Mouse (Mus musculus): ENCODE data around the gene Crmp1. TPM values are rescaled to one million over a fixed set of nuclear protein-coding genes. Genes with fewer than 3 reads are reported as not detected.
A peak's percentile ranks its signal among the peaks of the same experiment; 100 is the strongest.

Gene Crmp1
- 790 and 813 TPM in 2 replicates for polyA plus RNA-seq (2015; fragmentation: Nextera tagmentation; extraction: Ambion mirVana)

- Histone ChIP-seq H3K36me3 (no peaks in the 10 kb centered on the region), H3K9ac (replicated peaks) (peak within 1 kb of the TSS; percentile 93), H3K4me1 (peaks cover 44% of the 10 kb centered on the region), H3K27me3 (peaks cover 30% of the 10 kb centered on the region), H3K27ac (replicated peaks) (peak within 1 kb of the TSS; percentile 44), H3K4me3 (peak within 1 kb of the TSS; percentile 78), H3K4me2 (replicated peaks) (peak within 1 kb of the TSS; percentile 61), H3K9me3 (no peaks in the 10 kb centered on the region)
- peak; percentile 76 for ATAC-seq (replicated peaks)
- WGBS = under 1% methylated on average over 53 of the region's 56 CpGs
Observed at GRCm38 (mm10) chr5:37241651-37242151, at the start of gene Crmp1. Gene Crmp1, plus strand, starts transcription at chr5:37241940.

DNA sequence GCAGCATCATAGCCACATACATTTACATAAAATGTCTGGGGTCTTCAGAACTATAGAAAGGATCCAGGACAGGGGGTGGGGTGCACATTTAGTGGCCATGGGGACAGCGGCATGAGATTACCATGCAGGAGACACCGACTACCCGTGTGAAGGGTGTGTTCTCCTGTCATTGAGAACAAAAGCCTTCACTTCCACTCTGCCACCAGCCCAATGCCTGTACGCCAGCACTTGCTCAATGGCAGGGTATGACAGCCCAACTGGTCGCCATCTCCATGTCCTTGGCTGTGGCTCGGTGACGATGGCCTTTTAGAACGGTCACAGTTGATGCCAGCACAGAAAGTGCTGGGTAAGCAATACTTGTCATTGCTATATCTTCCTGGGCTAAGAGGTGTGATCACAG lies 45.5 kb upstream of the Crmp1 start:
- Histone ChIP-seq H3K4me3 (no peak overlapping the region), H3K9ac (replicated peaks) (no peak overlapping the region), H3K4me1 (peaks cover 21% of the 10 kb centered on the region), H3K9me3 (no peaks in the 10 kb centered on the region), H3K36me3 (no peaks in the 10 kb centered on the region), H3K4me2 (replicated peaks) (no peak overlapping the region), H3K27ac (replicated peaks) (no peak overlapping the region), H3K27me3 (no peaks in the 10 kb centered on the region)
- WGBS = 70% methylated on average over 8 of the region's 8 CpGs
- no peak for ATAC-seq (replicated peaks)

DNA sequence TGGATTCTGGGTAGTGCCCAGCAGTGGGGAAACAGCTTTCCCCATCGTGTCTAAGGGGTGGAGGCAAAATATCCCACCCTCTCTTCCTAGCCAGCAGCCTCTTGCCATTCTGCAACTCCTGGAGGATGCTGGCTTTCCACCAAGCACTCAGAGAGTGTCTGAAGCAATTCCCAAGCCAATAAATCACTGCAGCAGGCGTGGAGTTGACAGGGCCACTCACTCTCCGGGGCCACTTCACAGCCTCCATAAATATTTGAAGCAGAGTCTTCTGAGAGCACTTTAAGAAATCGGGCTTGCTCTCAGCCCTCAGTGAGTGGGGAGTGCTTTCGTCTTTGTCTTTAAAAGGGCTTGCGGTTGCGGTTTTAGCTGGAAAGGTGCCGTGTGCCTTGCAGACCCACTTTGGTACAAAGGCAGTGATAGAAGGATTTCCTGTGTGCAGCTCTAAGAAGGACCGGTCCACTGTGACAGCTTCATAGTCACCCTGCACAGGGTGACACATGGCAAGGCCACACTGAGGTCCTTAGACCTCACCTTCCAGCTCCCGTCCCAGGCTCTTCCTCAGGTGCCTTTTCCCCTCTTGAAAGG lies 45.0 kb upstream of the Crmp1 start:
- Histone ChIP-seq H3K4me3 (no peak overlapping the region), H3K9ac (replicated peaks) (no peak overlapping the region), H3K27ac (replicated peaks) (no peak overlapping the region), H3K27me3 (no peaks in the 10 kb centered on the region), H3K4me2 (replicated peaks) (no peak overlapping the region), H3K4me1 (peaks cover 21% of the 10 kb centered on the region), H3K36me3 (no peaks in the 10 kb centered on the region), H3K9me3 (no peaks in the 10 kb centered on the region)
- WGBS = 71% methylated on average over 10 of the region's 10 CpGs
- ATAC-seq (replicated peaks) = no peak

- Histone ChIP-seq H3K27me3 (no peaks in the 10 kb centered on the region), H3K4me3 (no peak overlapping the region), H3K27ac (replicated peaks) (no peak overlapping the region), H3K4me1 (peaks cover 21% of the 10 kb centered on the region), H3K9me3 (no peaks in the 10 kb centered on the region), H3K9ac (replicated peaks) (no peak overlapping the region), H3K4me2 (replicated peaks) (no peak overlapping the region), H3K36me3 (no peaks in the 10 kb centered on the region)
- no peak for ATAC-seq (replicated peaks)
- WGBS = 69% methylated on average over 3 of the region's 3 CpGs
Observed at GRCm38 (mm10) chr5:37197423-37197822, 44.3 kb upstream of the Crmp1 start.

DNA sequence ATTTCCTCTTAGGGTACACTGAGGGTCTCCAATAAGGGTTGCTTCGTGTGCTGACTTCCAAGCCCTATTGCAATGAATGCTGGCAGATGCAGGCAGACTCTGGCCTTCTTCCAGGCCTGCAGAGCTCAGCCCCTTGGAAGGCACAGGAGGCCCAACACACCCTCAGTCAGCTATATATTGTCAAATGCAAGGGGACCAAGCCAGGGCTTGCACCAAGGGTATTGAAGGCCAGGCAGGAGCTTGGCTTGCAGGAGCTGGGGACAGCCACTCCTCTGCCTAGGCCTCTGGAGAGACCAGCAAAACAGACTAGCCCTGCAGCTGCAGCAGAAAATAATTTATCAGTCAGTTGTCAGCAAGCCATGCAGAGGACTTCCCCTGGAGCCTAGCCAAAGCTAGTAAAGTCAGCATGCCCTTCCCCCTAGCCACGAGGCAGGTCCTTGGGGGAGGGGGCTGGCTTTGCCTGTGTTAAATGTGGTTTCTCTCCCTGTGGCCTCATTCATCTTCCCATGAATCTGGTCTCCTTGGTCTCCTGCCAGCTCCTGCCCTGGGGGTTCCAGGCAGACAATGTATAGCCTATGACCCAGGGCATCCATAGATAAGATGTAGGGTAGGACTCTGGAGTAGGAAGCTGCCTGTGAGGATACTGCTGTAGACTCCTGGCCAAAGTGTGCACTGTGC lies 43.6 kb upstream of the Crmp1 start:
- H3K27ac ChIP-seq (replicated peaks) = peak overlapping the region; percentile 32
- no peaks in the 10 kb centered on the region for H3K27me3 ChIP-seq
- H3K9ac ChIP-seq (replicated peaks) = no peak overlapping the region
- H3K4me3 ChIP-seq = no peak overlapping the region
- no peak overlapping the region for H3K4me2 ChIP-seq (replicated peaks)
- ATAC-seq (replicated peaks) = peak; percentile 35
- no peaks in the 10 kb centered on the region for H3K9me3 ChIP-seq
- H3K36me3 ChIP-seq = no peaks in the 10 kb centered on the region
- 17% methylated on average over 2 of the region's 2 CpGs for WGBS
- peaks cover 21% of the 10 kb centered on the region for H3K4me1 ChIP-seq

DNA sequence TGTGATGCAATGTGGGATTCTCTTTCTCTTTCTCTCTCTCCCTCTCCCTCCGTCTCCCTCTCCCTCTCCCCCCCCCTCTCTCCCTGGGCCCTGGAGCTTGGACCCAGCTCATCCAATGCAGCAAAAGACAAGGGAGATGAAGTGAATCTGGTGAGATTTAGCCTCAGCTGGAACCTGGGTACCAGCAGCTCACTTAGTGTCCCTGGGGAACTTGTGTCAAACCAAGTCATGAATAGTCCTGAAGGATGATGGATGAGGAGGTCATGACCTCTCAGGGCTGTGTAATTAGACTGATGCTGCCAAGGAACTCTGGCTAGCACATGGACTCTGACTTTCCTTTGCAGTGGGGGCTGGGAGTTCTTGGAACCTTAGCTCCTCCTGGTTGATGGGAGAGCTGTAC lies 39.5 kb upstream of the Crmp1 start:
- peaks cover 14% of the 10 kb centered on the region for H3K4me1 ChIP-seq
- H3K27ac ChIP-seq (replicated peaks) = no peak overlapping the region
- no peaks in the 10 kb centered on the region for H3K36me3 ChIP-seq
- ATAC-seq (replicated peaks) = no peak
- no peak overlapping the region for H3K4me3 ChIP-seq
- no peak overlapping the region for H3K9ac ChIP-seq (replicated peaks)
- no peak overlapping the region for H3K4me2 ChIP-seq (replicated peaks)
- H3K27me3 ChIP-seq = no peaks in the 10 kb centered on the region
- 17% methylated on average over 1 of the region's 1 CpGs for WGBS
- H3K9me3 ChIP-seq = no peaks in the 10 kb centered on the region

- Histone ChIP-seq H3K27ac (replicated peaks) (no peak overlapping the region), H3K4me3 (no peak overlapping the region), H3K4me2 (replicated peaks) (no peak overlapping the region), H3K36me3 (no peaks in the 10 kb centered on the region), H3K9me3 (no peaks in the 10 kb centered on the region), H3K4me1 (no peaks in the 10 kb centered on the region), H3K27me3 (no peaks in the 10 kb centered on the region), H3K9ac (replicated peaks) (no peak overlapping the region)
- WGBS = 71% methylated on average over 7 of the region's 7 CpGs
- ATAC-seq (replicated peaks) = no peak
Observed at GRCm38 (mm10) chr5:37204886-37205285, 36.9 kb upstream of the Crmp1 start.

DNA sequence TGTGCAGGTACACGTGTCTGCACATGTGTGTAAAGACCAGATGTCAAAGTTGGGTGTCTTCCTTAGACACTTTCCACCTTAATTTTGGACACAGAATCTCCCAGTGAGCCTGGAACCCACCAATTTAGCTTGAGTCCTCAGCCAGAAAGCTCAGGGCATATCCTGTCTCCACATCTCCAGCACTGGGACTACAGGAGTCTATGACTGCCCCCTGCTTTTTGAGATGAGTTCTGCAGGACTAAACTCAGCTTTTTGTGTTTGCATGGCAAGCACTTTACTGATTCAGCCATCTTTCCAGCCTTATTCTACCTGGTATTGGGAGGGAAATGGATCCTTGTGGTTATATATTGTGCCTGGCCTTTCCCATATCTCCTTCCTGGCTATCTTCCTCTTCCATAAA lies 36.3 kb upstream of the Crmp1 start:
- Histone ChIP-seq H3K9ac (replicated peaks) (no peak overlapping the region), H3K4me2 (replicated peaks) (no peak overlapping the region), H3K9me3 (no peaks in the 10 kb centered on the region), H3K36me3 (no peaks in the 10 kb centered on the region), H3K4me3 (no peak overlapping the region), H3K27me3 (no peaks in the 10 kb centered on the region), H3K4me1 (no peaks in the 10 kb centered on the region), H3K27ac (replicated peaks) (no peak overlapping the region)
- ATAC-seq (replicated peaks) = no peak
- 81% methylated on average over 1 of the region's 1 CpGs for WGBS

GRCm38 (mm10) chr5:37206364-37206763 lies 35.4 kb upstream of the Crmp1 start:
- no peak overlapping the region for H3K4me3 ChIP-seq
- H3K9ac ChIP-seq (replicated peaks) = no peak overlapping the region
- H3K4me1 ChIP-seq = no peaks in the 10 kb centered on the region
- H3K4me2 ChIP-seq (replicated peaks) = no peak overlapping the region
- WGBS = 49% methylated on average over 2 of the region's 2 CpGs
- no peaks in the 10 kb centered on the region for H3K9me3 ChIP-seq
- H3K27ac ChIP-seq (replicated peaks) = no peak overlapping the region
- no peak for ATAC-seq (replicated peaks)
- H3K27me3 ChIP-seq = no peaks in the 10 kb centered on the region
- no peaks in the 10 kb centered on the region for H3K36me3 ChIP-seq

DNA sequence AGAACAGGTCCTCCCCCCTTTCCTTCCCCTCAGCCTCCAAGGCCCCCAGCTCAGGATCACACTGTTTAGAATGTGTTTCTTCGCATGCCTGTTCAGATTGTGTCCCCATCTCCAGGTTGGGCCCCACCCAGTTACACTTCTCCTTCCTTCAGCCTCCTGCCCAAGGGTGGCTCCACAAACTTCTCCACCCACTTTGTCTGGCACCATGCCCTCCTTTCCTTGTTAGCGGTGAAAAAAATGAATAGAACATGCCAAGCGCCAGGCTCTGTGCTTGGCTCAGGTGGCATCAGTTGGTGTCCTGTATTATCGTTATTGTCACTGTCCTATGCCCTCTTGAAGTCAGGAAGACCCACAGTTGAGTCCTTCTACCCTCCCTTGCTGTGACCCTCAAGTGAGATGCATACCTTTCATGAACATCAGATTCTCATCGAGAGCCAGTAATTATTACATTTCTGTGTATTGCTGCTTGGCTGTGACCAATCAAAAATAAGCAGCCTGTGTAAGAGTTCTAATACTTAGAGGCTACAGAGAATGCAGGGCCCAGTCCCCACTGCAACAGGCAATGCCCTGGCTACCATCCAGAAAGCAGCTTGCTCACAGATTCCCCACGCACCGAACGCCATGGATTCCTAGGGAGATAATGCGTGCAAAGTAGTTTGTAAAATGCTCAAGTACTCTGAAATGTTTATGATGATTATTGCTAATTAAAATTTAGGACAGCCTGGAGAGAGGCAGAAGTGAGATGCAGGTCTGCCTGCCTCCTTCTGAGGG lies 28.6 kb upstream of the Crmp1 start:
- H3K9me3 ChIP-seq = no peaks in the 10 kb centered on the region
- no peak overlapping the region for H3K4me3 ChIP-seq
- 68% methylated on average over 9 of the region's 9 CpGs for WGBS

GRCm38 (mm10) chr5:37213709-37214103 lies 28.0 kb upstream of the Crmp1 start:
- Histone ChIP-seq H3K9ac (replicated peaks) (no peak overlapping the region), H3K4me2 (replicated peaks) (no peak overlapping the region), H3K27ac (replicated peaks) (no peak overlapping the region), H3K4me3 (no peak overlapping the region), H3K27me3 (no peaks in the 10 kb centered on the region), H3K36me3 (no peaks in the 10 kb centered on the region), H3K9me3 (no peaks in the 10 kb centered on the region), H3K4me1 (no peaks in the 10 kb centered on the region)
- WGBS = 77% methylated on average over 4 of the region's 4 CpGs
- ATAC-seq (replicated peaks) = no peak

More for the DNA sequence above, 28.6 kb upstream of the Crmp1 start:
- Histone ChIP-seq H3K4me1 (no peaks in the 10 kb centered on the region), H3K4me2 (replicated peaks) (no peak overlapping the region), H3K36me3 (no peaks in the 10 kb centered on the region), H3K9ac (replicated peaks) (no peak overlapping the region), H3K27me3 (no peaks in the 10 kb centered on the region), H3K27ac (replicated peaks) (no peak overlapping the region)
- no peak for ATAC-seq (replicated peaks)

DNA sequence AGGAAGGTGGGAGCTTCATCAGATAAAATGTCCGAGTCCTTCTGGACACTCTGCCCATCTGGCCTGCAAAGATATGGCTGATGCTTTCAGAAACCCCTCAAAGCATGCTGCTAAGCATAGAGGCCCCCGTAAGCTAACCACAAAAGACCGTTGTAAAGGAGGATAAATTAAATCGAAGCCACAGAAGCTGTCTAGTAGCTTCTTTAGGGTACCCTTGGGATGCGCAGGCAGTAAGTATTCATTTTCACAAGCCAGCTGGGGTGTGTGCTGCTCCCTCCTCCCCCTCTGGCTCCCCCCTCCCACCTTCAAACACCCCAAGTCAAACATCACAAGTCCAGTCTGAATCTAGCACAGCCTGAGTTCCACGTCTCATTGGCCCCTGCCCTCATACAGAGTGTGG lies 27.1 kb upstream of the Crmp1 start:
- ATAC-seq (replicated peaks) = no peak
- H3K27ac ChIP-seq (replicated peaks) = no peak overlapping the region

More for the DNA sequence above, 27.1 kb upstream of the Crmp1 start:
- no peak overlapping the region for H3K4me3 ChIP-seq
- no peaks in the 10 kb centered on the region for H3K27me3 ChIP-seq
- WGBS = 82% methylated on average over 6 of the region's 6 CpGs
- H3K4me2 ChIP-seq (replicated peaks) = no peak overlapping the region
- no peaks in the 10 kb centered on the region for H3K4me1 ChIP-seq
- H3K9ac ChIP-seq (replicated peaks) = no peak overlapping the region
- H3K36me3 ChIP-seq = no peaks in the 10 kb centered on the region
- H3K9me3 ChIP-seq = no peaks in the 10 kb centered on the region
